Mouse (Mus musculus) cortical plate, adult 2 months (tissue): Measurements from ENCODE around the gene Sec22b. TPM values are rescaled to one million over a fixed set of nuclear protein-coding genes. Genes with fewer than 3 reads are reported as not detected.

ENCODE experiments used
- H3K27ac ChIP-seq: fragments of 200-500 bp; 2 replicates; pipeline ENCODE4 v1.5.1; 2012; ENCODE audit warnings: low read length, control low read depth, inconsistent platforms; ENCODE audit not compliant: insufficient read depth
- H3K4me1 ChIP-seq: fragments of 200-500 bp; 2 replicates; pipeline ENCODE4 v1.6.1; 2011; ENCODE audit warnings: low read length; ENCODE audit not compliant: control insufficient read depth, insufficient read depth
- H3K4me3 ChIP-seq: fragments of 200-500 bp; 2 replicates; pipeline ENCODE4 v1.5.1; 2011; ENCODE audit warnings: mild to moderate bottlenecking, low read length, control low read depth; ENCODE audit not compliant: insufficient read depth
- CTCF ChIP-seq: fragments of 200-500 bp; IDR thresholded peaks from 2 replicates; pipeline ENCODE4 v1.5.1; 2011; ENCODE audit warnings: mild to moderate bottlenecking, control low read depth, low read length; ENCODE audit not compliant: insufficient read depth; ENCODE audit errors: extremely low read depth
- POLR2A ChIP-seq: fragments of 200-500 bp; IDR thresholded peaks from 2 replicates; pipeline ENCODE4 v1.6.1; 2011; ENCODE audit warnings: mild to moderate bottlenecking, low read length, control low read depth; ENCODE audit not compliant: insufficient read depth; ENCODE audit errors: extremely low read depth
- polyA plus RNA-seq: library from polyadenylated mRNA; depleted of rRNA; stranded (reverse); fragments of >200 nt; gene quantifications from 2 replicates; pipeline ENCODE4 v1.2.3, GENCODE M21; 2012

Sec22b gene
- polyA plus RNA-seq, 1 experiment = 64.5 TPM

DNA sequence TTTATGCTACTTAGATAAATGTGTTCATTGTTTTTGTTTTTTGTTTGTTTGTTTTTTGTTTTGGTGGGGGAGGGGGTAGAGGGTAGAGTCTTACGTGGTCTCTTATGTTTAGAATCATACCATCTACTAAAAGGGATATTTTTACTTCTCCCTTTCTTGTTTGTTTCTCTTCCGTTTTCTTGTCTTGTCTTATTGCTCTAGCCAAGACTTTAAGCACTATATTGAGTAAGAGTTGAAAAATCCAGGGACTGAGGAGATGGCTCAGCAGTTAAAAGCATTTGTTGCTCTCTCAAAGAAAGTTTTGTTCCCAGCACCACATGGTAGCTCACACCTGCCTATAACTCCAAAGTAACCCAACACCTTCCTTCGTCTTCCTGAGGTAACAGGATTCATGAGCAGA is 50.1 kb downstream of the Sec22b start:
- Histone ChIP-seq H3K4me1 (no peaks in the 10 kb centered on the region), H3K27ac (no peak overlapping the region), H3K4me3 (no peak overlapping the region)
- no peak for TF ChIP-seq CTCF
- TF ChIP-seq POLR2A = no peak

DNA sequence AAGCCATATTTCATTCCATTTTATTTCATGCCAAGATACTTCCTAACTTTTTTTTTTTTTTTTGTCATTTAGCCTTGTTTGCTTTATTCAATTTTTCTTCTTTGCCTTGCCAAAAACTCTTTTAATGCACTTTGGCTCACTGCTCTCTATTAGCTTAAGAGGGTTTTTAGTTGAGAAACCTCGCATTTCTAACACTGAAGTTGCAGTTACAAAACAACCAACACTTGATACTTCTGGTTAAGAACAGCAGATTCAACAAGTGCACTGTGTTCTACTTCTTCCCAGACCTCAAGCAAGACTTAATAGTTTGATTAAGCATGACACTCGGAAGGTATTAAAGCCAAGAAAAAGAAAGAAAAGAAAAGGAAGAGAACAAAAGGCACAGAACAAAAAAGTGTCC is 52.2 kb downstream of the Sec22b start:
- TF ChIP-seq CTCF (no peak), POLR2A (no peak)
- H3K27ac ChIP-seq = no peak overlapping the region
- H3K4me1 ChIP-seq = no peaks in the 10 kb centered on the region
- no peak overlapping the region for H3K4me3 ChIP-seq

DNA sequence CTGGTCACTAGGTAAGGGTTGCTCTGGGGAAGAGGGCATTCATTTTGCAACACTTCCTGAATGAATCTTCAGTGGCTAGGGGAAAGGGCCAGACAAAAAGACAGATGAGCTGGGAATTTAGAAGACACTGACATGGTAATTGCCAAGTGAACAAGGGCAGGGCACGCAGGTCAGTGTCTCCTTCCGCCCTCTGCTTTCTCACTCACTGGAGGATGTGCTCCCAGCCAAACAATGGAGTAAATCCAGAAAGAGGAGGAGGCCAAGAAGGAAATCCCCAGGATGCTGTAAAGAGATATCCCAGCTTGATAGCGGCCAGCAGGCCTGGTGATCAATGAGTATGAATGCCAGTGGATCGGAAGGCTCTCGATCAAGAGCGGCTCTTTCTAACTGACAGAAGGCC is 55.3 kb downstream of the Sec22b start:
- no peak for TF ChIP-seq POLR2A
- TF ChIP-seq CTCF = no peak
- Histone ChIP-seq H3K4me1 (no peaks in the 10 kb centered on the region), H3K4me3 (no peak overlapping the region), H3K27ac (no peak overlapping the region)

DNA sequence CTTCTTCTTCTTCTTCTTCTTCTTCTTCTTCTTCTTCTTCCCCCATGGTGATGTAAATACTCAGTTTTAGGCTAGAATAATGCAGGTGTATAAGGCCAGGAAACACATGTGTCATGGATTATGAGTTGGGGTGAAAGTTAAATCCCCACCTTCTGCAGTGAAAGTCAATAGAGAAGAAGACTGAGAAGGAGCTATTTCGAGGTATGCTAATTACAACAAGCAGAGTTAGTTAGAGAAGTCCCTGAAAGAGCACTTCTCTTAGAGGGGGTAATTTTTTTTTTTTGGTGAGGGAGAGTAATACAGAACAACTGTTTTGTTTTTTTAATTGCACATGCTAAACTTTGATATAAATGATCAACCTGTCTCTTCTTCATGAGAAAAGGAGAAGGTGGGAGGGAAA is 55.9 kb downstream of the Sec22b start:
- H3K27ac ChIP-seq = no peak overlapping the region
- TF ChIP-seq CTCF = no peak
- TF ChIP-seq POLR2A = no peak
- H3K4me1 ChIP-seq = no peaks in the 10 kb centered on the region
- no peak overlapping the region for H3K4me3 ChIP-seq

DNA sequence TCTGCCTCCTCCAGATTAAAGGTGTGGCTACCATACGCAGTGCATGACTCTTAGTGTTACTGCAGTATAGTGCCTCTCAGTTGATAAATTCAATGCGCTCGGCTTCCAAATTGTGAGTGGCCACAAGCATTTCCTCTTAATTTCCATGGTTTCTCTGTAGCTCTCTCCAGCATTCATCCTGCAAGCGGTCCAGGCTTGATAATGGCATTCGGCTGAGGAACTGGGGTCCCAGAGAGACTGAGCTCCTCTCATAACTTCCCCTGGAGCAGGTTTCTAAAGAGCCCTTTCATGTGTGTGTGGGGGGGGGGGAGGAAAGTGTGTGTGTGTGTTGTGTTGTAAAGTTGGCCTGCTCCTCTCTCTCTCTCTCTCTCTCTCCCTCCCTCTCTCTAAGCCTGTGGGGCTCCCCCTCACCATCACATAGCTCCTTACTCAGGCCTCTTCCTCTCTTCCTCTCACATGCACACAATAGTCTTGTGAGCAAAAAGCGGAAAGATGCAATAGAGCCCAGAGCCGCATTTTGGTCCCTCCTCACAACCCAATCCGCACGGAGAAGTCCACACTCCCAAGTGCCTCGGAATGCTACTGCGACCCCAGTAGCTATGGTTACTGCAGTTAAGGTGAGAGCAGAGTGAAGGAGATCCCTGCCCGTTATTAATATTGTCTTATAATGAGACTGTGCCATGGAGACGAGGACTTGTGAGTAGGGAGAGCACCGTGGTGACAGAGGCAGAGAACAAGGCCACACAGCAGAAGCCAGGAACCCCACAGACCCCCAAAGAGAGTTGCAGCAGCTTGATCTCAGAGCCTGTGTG is 60.0 kb downstream of the Sec22b start:
- TF ChIP-seq POLR2A (no peak), CTCF (no peak)
- Histone ChIP-seq H3K4me1 (no peaks in the 10 kb centered on the region), H3K4me3 (no peak overlapping the region), H3K27ac (no peak overlapping the region)

DNA sequence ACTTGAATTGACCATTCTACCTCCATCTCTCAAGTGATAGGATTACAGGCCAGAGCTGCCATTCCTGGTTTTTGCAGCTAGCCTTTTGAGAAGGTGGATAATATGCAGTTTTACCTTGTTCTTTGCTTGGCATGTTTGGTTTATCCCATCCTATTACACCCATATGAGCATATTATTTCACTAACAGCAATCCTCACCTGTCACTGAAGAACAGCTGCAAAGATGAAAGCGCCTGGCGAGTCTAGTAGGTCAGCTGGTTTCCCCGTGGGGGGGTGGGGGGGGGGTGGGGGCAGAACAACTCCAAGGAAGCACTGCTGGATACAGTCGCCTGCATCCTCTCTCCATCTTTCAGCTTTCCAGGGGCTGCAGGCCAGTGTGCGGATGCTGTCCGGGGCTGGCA is 61.0 kb downstream of the Sec22b start:
- TF ChIP-seq CTCF = no peak
- TF ChIP-seq POLR2A = no peak
- Histone ChIP-seq H3K4me3 (no peak overlapping the region), H3K27ac (no peak overlapping the region)

DNA sequence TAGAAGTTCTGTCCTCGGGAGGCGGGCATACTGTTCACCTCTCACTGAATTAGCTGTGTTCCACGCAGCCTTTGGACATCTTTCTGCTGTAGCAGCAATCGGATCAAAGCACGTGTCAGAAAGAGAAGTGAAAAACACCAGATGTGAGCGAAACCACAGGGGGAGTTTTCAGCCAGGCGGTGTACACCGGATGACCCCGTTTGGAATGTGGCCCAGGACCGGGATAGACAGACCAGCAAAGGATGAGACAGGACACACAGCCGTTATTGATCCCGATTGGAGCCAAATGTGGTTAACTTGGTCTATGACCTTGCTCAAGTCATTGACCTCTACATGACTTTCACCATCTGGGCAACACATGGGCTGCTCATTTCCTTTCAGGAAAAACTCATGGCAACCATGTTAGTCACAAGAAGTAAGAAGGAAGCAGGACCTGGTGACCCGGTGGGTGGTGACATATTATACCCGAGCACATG is 63.9 kb downstream of the Sec22b start:
- H3K4me3 ChIP-seq = no peak overlapping the region
- no peak overlapping the region for H3K27ac ChIP-seq
- no peak for TF ChIP-seq CTCF
- no peak for TF ChIP-seq POLR2A
- H3K4me1 ChIP-seq = no peaks in the 10 kb centered on the region

More for the DNA sequence above, 61.0 kb downstream of the Sec22b start:
- no peaks in the 10 kb centered on the region for H3K4me1 ChIP-seq

DNA sequence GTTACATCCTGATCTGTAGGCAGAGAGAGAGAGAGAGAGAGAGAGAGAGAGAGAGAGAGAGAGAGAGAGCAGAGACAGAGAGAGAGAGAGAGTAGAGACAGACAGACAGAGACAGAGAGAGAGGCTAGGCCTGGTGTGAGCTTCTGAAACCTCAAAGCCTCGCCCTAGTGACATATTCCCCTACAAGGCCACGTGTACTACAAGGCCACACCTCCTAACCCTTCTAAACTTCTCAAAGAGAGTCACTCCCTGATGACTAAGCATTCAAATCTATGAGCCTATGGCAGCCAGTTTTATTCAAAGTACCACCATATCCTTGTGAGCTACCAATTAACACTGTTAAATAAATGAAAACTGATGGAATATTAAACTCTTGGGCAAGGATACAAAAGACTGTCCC is 66.6 kb downstream of the Sec22b start:
- Histone ChIP-seq H3K27ac (no peak overlapping the region), H3K4me1 (no peaks in the 10 kb centered on the region), H3K4me3 (no peak overlapping the region)
- no peak for TF ChIP-seq CTCF

DNA sequence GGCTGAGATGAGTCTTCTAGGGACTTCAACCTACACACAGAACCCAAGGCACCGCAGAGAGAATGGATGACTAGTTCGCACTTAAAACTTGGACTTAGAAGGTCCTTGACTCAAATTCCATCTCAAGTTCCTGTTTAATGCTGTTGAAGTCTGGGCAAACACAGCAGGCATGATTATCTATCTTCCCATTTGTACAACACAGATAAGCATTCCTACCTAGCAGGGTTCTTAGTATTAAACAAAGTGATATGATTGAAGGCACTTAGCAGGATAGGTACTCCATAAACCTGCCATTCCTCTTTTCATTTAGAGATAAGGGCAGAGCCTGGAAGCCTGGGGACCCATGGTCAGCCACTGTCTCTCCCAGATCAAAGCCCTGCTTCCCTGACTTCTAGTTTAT is 67.2 kb downstream of the Sec22b start:
- no peak overlapping the region for H3K27ac ChIP-seq
- no peaks in the 10 kb centered on the region for H3K4me1 ChIP-seq
- no peak for TF ChIP-seq POLR2A
- TF ChIP-seq CTCF = no peak
- H3K4me3 ChIP-seq = no peak overlapping the region

DNA sequence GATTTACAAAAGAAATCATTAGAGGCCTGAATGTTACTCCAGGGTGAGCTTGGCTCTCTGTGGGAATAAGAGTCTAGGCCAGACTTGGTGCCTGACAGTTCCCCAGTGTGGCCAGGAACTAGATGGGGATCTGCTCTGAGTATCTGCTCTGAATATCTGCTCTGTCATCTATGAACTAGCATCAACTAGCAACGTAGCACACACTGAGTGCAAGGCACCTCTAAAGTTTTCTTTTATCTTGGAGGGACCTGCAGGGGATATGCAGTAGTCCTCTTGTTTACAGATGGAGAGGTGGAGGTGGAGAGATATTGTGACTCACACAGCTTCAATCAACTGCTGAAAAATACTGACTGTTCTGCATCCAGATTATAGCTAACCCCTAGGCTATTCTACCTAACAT is 68.0 kb downstream of the Sec22b start:
- no peaks in the 10 kb centered on the region for H3K4me1 ChIP-seq
- H3K4me3 ChIP-seq = no peak overlapping the region
- H3K27ac ChIP-seq = no peak overlapping the region
- TF ChIP-seq CTCF (no peak), POLR2A (no peak)
